Mouse (Mus musculus): ENCODE results near the gene Afap1. TPM values are rescaled to one million over a fixed set of nuclear protein-coding genes. Genes with fewer than 3 reads are reported as not detected.

The Afap1 gene
- polyA plus RNA-seq, 1 experiment: 3.8 TPM

DNA sequence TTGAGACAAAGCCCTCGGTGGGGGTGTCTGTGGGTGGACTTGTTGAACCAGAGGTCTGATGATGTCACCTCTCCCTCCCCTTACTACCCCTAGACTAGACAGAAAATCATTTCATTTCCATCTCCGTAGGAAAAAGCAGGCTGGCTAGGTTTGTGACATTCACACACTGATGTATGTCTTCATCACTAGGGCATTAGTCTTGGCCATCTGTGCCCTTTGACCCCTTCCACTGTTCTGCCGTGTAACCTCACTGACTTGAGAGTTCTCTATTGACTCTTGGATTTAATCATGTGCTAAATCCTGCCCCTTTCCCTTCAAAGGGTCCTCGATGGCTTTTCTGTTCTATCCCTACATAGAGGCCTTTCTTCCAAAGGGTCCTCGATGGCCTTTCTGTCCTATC, 71.9 kb downstream of the Afap1 start:
- WGBS: 75% methylated on average over 5 of the region's 5 CpGs
- no peak for DNase-seq (ENCODE audit: low read depth, low spot score)

DNA sequence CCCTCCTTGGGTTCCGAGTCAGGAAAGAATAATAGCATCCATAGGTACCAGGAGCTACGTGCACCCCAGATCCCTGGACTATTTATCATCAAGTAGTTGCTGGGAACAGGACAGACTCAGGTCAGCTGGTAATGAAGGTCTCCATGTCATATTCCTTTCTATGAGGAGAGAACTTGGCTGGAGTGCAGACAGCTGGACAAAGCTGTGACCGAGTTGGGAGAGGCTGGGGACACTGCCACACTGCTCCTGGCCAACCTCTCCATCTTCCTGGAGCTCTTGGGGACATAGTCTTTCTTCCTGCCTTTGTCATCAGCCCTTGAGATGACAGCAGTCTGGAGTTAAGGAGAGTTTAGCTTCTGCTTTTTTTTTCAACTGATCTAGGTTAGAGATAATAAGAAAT, 76.7 kb downstream of the Afap1 start:
- no peak for DNase-seq (ENCODE audit: low read depth, low spot score)
- WGBS: 55% methylated on average over 3 of the region's 3 CpGs

DNA sequence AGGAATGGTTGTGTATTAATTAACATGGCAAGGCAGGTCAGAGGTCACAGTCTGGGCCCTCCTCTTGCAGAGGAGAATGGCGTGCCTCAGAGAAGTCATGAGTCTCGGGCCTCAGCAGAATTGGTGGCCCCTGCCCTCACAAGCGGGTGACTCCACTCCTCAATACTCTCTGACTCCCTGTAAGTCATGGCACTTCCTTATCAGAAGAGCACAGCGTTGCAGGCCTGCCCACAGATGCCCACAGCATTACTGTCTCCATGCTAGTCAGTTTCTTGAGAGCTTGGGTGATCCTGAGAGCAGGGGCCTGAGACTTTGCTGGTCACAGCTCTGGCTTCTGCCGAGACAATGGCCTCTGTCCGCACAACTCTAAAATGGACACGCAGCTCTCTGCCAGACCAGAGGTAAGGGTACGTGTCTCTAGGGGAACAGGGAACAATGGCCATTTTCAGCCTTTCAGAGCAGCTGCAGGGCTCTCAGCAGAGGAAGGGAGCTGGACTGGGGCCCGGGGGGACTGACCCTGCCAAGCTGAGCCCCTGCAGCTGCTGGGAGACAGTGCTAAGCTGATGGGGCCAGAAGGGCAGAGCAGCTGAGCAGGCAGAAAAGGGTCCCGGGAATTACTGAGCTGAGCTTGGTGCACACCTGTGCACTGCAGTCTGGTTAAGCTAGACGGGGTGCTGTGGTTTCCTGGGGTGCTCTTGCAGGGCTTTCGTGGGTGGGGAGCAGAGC, 77.4 kb downstream of the Afap1 start:
- WGBS: 68% methylated on average over 12 of the region's 12 CpGs
- DNase-seq (ENCODE audit: low read depth, low spot score): no peak

DNA sequence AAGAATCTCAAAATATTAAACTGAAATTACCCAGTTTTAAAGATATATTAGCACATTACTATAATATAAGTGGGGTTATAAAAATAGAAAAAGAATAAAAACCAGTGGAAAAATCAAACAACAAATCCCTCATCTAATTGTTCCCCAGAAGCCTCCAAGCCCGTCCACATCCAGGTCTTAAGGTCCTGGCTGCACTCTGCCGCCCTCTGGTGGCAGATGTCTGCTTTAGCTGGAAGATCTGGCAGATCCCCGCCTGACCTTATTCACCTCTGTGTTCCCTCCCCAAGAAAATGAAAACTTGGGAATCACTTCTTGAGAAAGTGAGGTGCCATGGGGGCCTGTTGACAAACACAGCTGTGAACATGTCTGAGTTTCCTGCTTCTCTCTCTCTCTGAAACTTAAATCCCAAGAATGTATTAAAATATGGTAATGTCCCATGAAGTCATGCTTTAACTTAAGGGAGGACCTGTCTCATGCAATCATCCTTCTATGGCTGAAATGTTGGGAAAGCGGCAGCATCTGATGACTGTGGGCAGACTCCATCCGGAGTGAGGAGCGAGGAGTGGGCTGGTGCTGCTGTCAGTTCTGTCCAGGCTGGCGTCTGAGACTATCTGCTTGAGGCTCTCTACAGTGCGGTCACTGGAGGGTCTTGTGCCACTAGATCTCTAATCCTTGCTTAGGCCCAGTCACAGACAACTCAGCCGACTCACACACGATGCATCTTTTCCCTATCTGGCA, 78.9 kb downstream of the Afap1 start:
- DNase-seq (ENCODE audit: low read depth, low spot score): peak; percentile 60
- WGBS: 64% methylated on average over 10 of the region's 10 CpGs

DNA sequence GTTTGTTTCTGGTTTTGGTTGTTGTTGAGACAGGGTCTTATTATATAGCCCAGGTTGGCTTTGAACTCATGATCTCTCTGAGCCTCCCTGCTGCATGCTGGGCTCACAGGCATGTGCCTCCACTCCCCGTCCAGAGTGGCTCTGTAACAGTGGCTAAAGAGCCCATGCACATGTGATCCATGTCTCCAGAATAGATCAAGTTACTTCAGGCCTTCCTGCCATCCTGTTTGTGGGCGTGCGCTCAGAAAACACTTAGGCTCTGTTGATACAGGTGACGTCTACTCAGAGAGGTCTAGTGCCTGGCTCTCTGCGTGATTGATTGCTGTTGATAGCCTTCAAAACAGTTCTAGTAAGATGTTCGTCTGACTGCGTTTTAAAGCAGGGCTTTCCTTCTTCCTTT, 79.6 kb downstream of the Afap1 start:
- no peak for DNase-seq (ENCODE audit: low read depth, low spot score)
- 82% methylated on average over 7 of the region's 7 CpGs for WGBS

DNA sequence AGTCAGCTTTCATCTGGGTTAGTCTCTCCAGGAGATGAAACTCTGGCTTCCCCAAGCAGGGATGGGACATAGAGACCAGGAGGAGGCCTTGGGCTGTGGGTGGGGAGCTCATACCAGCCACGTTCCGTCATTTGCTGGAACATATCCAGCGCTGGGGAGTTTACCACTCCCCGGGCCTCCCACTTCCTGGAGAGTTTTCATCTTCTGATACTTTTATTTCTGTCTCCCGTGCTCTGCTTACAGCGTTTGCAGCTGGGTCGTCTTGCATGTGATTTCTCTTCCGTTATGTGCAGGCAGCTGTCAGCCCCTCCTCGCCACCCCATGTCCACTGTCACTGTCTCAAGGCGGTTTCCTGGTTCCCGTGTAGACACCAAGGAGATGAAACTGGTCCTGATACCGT, 80.7 kb downstream of the Afap1 start:
- WGBS: 5% methylated on average over 12 of the region's 12 CpGs
- DNase-seq (ENCODE audit: low read depth, low spot score): peak; percentile 58

DNA sequence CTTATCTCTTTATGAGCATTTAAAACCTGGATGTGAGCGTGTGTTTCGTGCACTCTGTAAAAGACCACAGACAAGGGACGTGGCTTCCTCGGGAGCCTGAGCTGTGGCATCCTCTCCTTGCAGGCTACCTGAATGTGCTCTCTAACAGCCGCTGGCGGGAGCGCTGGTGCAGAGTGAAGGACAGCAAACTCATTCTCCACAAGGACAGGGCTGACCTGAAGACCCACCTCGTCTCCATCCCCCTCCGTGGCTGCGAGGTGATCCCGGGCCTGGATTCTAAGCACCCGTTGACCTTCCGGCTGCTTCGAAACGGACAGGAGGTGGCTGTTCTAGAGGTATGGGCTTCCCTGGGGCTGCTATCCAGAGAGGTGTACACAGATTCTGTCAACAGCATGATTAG, 81.1 kb downstream of the Afap1 start:
- WGBS: 73% methylated on average over 15 of the region's 15 CpGs
- no peak for DNase-seq (ENCODE audit: low read depth, low spot score)

DNA sequence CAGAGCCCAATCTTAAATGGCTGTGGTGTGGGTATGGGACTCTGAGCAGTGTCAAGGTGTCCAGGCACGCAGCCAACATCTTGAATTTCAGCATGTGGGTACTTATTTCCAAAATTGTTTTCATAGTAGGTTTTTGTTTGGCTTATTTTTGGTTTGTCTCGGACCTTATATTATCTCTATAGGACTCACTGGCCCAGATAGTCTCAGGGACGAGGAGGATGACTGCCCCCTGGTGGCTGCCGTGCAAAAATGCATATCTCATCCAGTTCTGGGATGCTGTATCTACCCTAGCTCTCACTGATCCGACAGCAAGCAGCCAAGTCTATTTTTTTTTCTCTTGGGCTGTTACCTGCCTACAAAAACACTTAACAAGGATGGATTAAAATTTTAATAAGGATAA, 82.6 kb downstream of the Afap1 start:
- WGBS: 13% methylated on average over 5 of the region's 5 CpGs
- DNase-seq (ENCODE audit: low read depth, low spot score): peak; percentile 36

DNA sequence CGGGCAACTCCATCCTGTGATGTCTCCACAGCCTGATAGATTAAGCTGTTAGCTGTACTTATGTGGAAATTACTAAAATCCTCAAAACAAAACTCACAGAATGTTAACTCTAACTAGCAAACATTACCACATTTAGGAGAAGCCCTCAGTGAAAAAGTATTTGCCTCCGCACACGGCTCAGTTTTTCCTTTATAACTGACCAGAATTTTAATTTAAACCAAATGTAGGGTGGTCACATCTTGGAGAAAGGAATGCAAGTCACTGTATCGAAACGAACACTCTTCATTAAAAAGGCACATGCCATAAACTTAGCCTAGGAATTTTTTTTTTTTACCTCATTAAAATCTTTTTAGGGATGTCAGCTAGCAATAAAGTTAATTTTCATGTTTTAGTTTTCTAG, 87.4 kb downstream of the Afap1 start:
- DNase-seq (ENCODE audit: low read depth, low spot score): no peak
- 45% methylated on average over 5 of the region's 5 CpGs for WGBS

DNA sequence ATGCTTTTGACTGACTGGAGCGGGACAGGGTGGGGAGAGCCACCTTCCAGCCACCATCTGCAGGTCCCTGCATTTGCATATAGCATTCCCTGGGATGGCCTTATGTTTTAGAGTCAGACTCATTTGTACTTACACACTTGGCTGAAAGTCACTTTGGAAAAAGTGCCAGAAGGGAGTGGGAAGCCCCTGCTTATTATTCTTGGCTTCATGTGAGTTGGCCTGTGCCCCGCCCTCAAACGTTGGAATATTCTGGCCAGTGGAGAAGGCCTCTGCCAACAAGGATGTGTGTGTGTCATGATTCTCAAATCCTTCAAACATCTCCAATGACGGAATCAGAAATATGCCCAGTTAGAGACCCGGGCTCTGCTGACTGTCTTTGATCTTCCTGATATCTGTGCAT, 88.2 kb downstream of the Afap1 start:
- WGBS: 37% methylated on average over 5 of the region's 5 CpGs
- DNase-seq (ENCODE audit: low read depth, low spot score): no peak

DNA sequence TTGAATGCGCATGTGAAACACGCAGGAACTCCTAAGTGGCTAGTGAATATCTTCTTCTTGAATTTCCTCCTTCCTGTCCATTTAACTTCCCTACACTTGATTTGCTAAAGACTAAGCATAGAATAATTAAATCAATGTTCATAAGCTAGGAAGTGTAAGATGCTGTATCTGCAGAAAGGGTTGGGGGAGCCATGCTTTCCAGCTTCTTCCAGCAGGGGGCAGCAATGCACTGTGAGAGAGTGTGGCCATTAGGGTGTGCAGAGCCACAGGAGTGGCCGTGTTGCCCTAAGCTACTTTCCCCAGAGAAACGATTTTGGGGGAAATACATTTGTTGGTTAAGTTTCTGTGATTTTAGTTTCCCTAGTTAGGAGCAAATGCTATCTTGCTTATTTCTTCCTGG, 88.9 kb downstream of the Afap1 start:
- 50% methylated on average over 4 of the region's 4 CpGs for WGBS

DNA sequence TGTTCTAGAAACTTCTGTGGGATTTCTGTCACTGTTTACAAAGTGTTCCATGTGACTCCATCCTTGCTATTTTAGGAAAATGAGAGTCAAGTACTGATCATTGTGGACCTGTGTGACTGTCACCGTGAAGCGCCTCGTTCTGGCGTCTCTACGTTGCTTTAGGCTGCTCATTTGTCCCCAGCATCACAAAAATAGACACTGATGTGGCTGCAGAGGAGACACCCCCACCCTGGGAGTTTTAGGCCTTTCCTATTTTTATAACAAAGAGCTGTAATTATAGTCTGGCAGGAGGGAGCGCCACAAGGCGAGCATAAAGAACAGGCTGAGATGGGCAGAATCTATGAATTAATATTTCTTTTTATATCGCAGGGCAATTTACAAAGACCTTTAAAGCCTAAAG, 92.5 kb downstream of the Afap1 start:
- WGBS: 84% methylated on average over 8 of the region's 8 CpGs
- no peak for DNase-seq (ENCODE audit: low read depth, low spot score)

More for the DNA sequence above, 88.9 kb downstream of the Afap1 start:
- DNase-seq (ENCODE audit: low read depth, low spot score): peak; percentile 38

DNA sequence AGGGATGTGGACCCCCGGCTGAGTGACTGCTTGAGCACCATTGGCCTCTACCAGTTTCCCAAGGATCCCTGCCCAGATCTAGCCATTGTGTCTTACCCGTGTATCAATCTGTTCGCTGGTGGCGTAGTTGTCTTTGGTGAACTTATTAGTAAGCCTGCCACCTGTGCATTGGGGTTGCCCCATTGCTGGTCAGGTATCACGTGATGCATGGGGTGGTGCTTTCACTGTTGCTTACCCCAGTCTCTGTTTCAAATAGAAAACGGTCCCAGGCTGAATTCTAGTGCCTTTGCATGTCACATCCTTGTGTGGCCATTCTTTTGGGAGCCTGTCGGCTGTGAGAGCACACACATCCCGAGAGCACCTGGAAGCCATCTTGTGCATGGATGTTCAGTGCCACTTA, 95.0 kb downstream of the Afap1 start:
- no peak for DNase-seq (ENCODE audit: low read depth, low spot score)
- 95% methylated on average over 8 of the region's 8 CpGs for WGBS

DNA sequence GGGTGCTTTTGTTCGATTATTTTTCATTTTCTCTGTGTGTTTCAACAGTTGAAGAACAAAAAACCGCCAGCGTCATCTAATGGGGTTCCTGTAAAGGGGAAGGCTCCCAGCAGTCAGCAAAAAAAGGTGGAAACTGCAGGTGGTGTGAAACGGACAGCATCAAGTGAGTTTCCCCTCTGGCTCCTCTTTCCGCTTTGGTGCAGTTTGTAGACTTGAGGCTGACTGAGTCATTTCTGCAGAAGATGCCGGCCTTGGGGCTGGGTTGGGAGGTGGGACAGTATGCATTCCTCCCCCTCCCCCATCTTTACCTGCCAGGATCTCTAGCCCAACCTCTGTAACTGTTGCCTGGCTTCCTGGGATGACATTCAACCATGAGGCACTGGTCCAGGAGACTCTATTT, 96.4 kb downstream of the Afap1 start:
- WGBS: 86% methylated on average over 6 of the region's 6 CpGs
- DNase-seq (ENCODE audit: low read depth, low spot score): no peak

DNA sequence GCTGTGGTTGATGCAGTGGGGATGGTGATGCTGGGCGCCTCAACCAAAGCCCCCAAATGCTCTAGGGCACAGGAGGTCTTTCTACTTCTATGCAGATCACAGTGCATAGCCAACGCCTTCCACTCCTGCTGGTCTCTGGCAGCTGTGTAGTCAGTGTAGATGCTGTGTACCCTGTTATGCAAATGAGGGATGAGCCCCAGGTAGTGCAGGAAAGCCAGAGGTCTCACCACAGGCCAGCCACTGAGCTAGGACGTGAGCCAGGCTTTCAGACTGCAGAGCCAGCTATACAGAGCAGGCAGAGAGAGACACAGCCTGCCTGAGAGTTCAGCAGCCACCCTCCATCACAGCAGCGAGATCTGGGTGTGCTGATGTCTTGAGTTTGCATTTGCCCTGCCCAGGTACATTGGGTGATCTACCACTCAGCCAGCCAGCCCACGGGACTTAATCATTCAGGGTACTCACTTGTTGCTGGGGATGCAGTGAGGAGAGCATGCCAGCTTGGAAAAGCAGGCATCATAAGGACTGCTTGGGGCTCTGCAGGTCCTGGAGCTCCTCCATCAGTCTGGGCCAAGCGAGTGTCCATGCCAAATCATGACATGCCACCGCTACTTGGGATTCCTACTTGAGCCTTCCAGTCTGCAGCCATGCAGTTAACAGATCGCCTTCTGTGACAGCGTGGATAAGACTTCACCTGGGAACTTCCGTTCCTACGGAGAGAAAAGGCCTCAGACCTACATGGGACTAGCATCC, 97.0 kb downstream of the Afap1 start:
- DNase-seq (ENCODE audit: low read depth, low spot score): no peak
- 84% methylated on average over 11 of the region's 11 CpGs for WGBS

DNA sequence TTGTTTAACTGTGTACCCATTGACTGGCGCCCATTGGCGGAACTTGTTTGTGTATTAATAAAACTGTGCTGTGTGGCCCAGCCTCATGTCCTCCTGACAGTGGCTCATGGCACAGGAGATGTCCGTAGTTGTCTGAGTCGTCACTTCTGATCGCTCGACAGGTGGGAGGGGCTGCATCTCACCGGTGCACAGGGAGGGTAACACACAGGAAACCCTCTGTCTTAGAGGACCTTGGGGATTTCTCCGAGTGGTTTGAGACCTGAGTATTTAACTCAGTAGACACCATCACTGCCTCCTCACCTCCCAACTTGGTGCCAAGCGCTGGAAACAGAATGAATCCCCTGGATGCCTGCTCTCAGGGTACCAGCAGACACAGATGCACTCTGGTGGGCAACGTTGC, 110.7 kb downstream of the Afap1 start:
- 84% methylated on average over 10 of the region's 10 CpGs for WGBS
- DNase-seq (ENCODE audit: low read depth, low spot score): no peak

DNA sequence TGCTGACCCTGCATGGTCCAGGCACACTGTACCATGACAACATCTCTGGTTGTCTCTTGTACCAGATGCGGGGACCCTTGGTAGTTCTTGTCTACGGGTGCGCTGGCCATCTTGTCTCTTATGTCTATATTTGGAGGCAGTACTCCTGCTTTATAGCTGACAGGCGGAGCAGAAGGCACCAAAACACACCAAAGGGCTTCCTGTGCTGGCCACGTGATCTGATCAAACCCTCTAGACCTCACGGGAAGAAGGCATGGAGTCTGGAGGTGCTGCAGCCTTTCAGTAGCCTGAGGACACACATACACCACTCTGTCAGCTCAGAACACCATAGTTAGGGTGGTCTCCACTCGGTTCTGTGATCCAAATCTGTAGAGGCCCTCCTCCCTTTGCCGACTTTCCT, 113.0 kb downstream of the Afap1 start:
- no peak for DNase-seq (ENCODE audit: low read depth, low spot score)
- WGBS: 49% methylated on average over 8 of the region's 8 CpGs

DNA sequence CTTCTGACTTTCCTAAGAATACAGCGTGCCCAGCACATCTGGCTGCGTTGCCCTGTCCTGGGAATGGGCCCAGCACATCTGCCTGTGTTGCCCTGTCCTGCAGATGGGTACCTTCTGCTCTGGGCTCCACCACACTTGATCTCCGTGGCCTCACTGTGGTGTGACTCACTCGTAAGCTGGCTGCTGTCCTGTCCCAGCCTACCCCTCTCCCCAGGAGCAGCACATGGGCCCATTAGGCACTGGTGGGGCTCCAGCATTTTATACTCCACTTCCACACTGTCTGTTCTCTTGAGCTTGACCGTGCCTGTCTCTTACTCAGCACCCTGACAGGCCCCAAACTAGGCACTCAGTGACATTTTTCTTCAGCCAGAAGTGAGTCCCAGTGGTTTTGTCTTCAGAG, 113.5 kb downstream of the Afap1 start:
- WGBS: 61% methylated on average over 5 of the region's 5 CpGs
- no peak for DNase-seq (ENCODE audit: low read depth, low spot score)

DNA sequence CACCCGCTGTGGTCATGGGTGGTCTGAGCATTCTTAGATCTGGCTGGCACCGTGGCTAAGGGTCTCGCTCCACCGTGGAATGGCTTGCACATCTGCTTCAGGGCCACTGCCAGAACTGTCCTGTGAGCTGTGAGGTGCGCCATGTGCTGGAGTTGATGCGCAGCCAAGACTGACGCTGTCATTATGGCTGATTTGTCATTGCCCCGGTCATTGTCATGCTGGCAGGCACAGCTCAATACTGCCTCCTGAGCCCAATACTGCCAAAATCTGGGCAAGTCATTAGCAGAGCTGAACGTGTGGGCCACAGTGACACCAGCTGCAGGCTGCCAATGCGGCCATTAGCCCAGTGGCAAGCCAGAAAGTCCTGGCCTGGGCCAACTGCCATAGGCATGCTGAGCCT, 114.5 kb downstream of the Afap1 start:
- WGBS: 79% methylated on average over 10 of the region's 10 CpGs
- no peak for DNase-seq (ENCODE audit: low read depth, low spot score)

DNA sequence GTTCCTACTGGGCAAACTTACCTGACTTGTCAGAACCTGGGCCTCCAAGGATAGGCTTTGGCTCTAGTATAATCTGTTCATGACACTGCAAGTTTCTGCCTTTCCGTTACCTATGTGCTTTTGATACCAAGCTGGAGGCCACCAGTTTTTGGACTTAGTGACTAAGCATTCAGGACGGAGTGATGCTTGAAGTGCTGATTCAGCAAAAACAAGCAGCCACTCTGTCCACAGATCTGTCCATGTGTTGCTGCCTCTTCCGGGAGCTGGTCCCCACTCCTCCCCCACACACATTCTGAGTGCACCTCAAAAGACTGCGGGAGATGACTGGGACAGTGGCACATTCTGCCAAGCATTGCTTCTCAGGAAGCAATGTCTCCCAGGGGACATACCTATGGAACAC, 116.3 kb downstream of the Afap1 start:
- DNase-seq (ENCODE audit: low read depth, low spot score): no peak
- WGBS: 76% methylated on average over 4 of the region's 4 CpGs

DNA sequence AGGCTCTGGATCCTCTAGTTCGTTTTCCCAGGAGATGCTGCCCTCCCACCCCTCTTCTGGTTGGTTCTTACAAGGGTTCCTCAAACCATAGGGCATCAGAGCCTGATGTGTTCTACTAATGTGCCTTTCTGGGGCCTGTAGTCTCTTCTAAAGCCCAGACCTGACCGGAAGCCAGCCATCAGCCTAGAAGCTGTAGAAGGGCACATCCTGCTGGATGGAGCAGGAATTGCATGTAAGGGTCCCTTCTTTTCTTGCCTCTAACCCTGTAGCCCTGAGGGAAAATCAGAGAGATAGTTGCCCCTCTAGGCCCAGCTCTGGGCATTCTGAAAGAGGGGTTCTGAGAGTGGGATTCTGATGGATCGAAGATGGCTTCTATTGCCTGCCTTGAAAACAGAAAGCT, 125.2 kb downstream of the Afap1 start:
- WGBS: 88% methylated on average over 3 of the region's 3 CpGs
- DNase-seq (ENCODE audit: low read depth, low spot score): no peak

Data from large intestine, adult 2 months (tissue).